Mouse (Mus musculus) small intestine, adult 2 months (tissue): ENCODE measurements around the gene Ppard. TPM values are rescaled to one million over a fixed set of nuclear protein-coding genes. Genes with fewer than 3 reads are reported as not detected.
A peak's percentile ranks its signal among the peaks of the same experiment; 100 is the strongest.

Experiments
- H3K27ac ChIP-seq: fragments of 200-500 bp; 2 replicates; pipeline ENCODE4 v1.5.1; 2012; ENCODE audit warnings: low read depth, low read length, control low read depth, inconsistent platforms; ENCODE audit not compliant: insufficient read depth
- H3K27me3 ChIP-seq: fragments of 200-500 bp; 2 replicates; pipeline ENCODE4 v1.6.1; 2012; ENCODE audit warnings: mild to moderate bottlenecking, moderate library complexity, low read length, inconsistent platforms; ENCODE audit not compliant: control insufficient read depth, insufficient read depth
- H3K36me3 ChIP-seq: fragments of 200-500 bp; 2 replicates; pipeline ENCODE4 v1.6.1; 2012; ENCODE audit warnings: mild to moderate bottlenecking, low read length, control low read depth, inconsistent platforms; ENCODE audit not compliant: control insufficient read depth, insufficient read depth
- H3K4me1 ChIP-seq: fragments of 200-500 bp; 2 replicates; pipeline ENCODE4 v1.6.1; 2012; ENCODE audit warnings: low read length, inconsistent platforms, mixed read lengths; ENCODE audit not compliant: control insufficient read depth, insufficient read depth, insufficient read length
- H3K4me3 ChIP-seq: fragments of 200-500 bp; 2 replicates; pipeline ENCODE4 v1.5.1; 2012; ENCODE audit warnings: low read depth, mild to moderate bottlenecking, control low read depth, inconsistent platforms, low read length, moderate library complexity
- CTCF ChIP-seq: fragments of 200-500 bp; IDR thresholded peaks from 2 replicates; pipeline ENCODE4 v1.5.1; 2012; ENCODE audit warnings: low read depth, mild to moderate bottlenecking, control low read depth, inconsistent platforms, low read length, moderate library complexity, mixed read lengths; ENCODE audit not compliant: insufficient replicate concordance, insufficient read length; ENCODE audit errors: extremely low read depth
- POLR2A ChIP-seq: fragments of 200-500 bp; IDR thresholded peaks from 2 replicates; pipeline ENCODE4 v1.6.1; 2012; ENCODE audit warnings: low read depth, mild to moderate bottlenecking, control low read depth, inconsistent platforms, low read length, moderate library complexity
- WGBS: fragments of 180-500 bp; shearing (Covaris S2); methylation state at CpG from one replicate; pipeline ENCODE4 v1.1.7; 2018; 5-methylcytosine and 5-hydroxymethylcytosine counted together
- polyA plus RNA-seq: library from polyadenylated mRNA; depleted of rRNA; stranded (reverse); fragments of >200 nt; gene quantifications from 2 replicates; pipeline ENCODE4 v1.2.3, GENCODE M21; 2012; rRNA removed

The Ppard gene
- polyA plus RNA-seq, 1 experiment, result 203 TPM

- Histone ChIP-seq H3K36me3 (no peaks in the 10 kb centered on the region), H3K4me1 (peaks cover 22% of the 10 kb centered on the region), H3K27me3 (peaks cover 6% of the 10 kb centered on the region), H3K27ac (peak overlapping the region; percentile 86), H3K4me3 (peak overlapping the region; percentile 83)
- under 1% methylated on average over 54 of the region's 54 CpGs for WGBS
- TF ChIP-seq CTCF (no peak), POLR2A (peak; percentile 19; the same call in 1 of the 2 replicates)
Observed at GRCm38 (mm10) chr17:28349901-28350465, 117.5 kb downstream of the Ppard start.

GRCm38 (mm10) chr17:28350466-28351352 lies 118.2 kb downstream of the Ppard start, which contains the start of gene Tead3:
Gene Tead3 (minus strand): TSS chr17:28350817.
- WGBS, result under 1% methylated on average over 66 of the region's 73 CpGs
- peaks cover 6% of the 10 kb centered on the region for H3K27me3 ChIP-seq
- peaks cover 19% of the 10 kb centered on the region for H3K4me1 ChIP-seq
- H3K36me3 ChIP-seq, result no peaks in the 10 kb centered on the region
- 0 out of 2 replicates have a peak, but pooled peaks have one; percentile 26 for TF ChIP-seq POLR2A
- TF ChIP-seq CTCF, result no peak
- H3K27ac ChIP-seq, result peak within 1 kb of the TSS; percentile 86
- H3K4me3 ChIP-seq, result peak within 1 kb of the TSS; percentile 83

Other genes starting within 250 kb of the Ppard start
- gene Tcp11, start 152.1 kb upstream of the Ppard start, polyA plus RNA-seq, result 0.29 and 0.48 TPM in 2 replicates
- gene Scube3, start 90.6 kb upstream of the Ppard start, polyA plus RNA-seq, result 0.34 and 1.2 TPM in 2 replicates
- 27.4 and 39.8 TPM in 2 replicates for gene Zfp523, start 55.6 kb upstream of the Ppard start, polyA plus RNA-seq
- gene Def6, start 24.9 kb upstream of the Ppard start, polyA plus RNA-seq, result 4.0 and 7.0 TPM in 2 replicates
- gene Fance, start 80.8 kb downstream of the Ppard start, polyA plus RNA-seq, result 13.3 and 16.6 TPM in 2 replicates
- 1,432 and 2,365 TPM in 2 replicates for gene Rpl10a, start 95.8 kb downstream of the Ppard start, polyA plus RNA-seq
- gene Tead3, start 118.1 kb downstream of the Ppard start, polyA plus RNA-seq, result 25.2 and 36.7 TPM in 2 replicates
- gene Tulp1, start 132.5 kb downstream of the Ppard start, polyA plus RNA-seq, result 0.34 TPM in 1 of 2 replicates, not detected in the other